Mouse (Mus musculus) cerebellum, adult 11 months (tissue): ENCODE data around the gene Olfr1016.

Source experiments
- DNase-seq: peaks from one replicate; pipeline ENCODE4 v3.0.0; 2022

Olfr1016 gene

DNA sequence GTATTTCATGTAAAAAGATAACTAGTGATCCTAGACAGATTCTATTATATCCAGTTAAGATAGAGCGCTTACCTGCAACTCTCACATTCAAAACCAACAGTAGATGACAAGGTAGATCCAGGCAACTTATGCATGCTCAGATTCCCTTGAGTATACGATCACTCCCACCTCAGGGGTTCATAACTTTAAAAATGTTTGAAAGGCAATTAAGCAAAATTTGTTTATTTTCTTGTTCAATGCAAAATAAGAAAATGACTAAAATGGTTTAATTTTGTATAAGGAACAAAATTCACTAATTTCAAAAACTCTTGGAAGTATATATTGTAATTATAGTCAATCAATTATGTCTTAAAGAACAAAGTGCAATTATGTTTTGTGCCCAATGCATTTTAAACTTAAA lies at the start of gene Olfr1016:
Gene Olfr1016 (minus strand): TSS at position 101 of the 400 bp plus-strand sequence.
- DNase-seq = no peak

DNA sequence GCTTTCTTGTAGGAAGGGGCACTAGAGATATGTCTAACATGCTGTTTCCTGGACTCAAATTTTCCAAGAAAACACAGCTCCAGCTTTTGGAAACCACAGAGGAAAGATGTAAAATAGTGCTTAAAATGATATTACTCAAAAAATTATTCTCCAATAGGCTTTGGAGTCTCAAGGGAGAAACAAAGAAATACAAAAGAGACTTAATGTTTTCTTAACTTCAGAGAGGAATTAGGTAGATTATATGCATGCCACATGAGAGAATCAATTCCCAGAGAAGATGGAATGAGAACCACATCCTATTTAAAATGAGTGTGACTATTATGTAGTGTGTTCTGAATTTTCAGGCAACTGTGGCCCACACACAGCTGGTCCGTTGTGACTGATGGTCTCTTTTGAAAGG lies 44.4 kb upstream of the Olfr1016 start, which contains the start of gene Olfr1020:
Gene Olfr1020 (plus strand): TSS at position 301 of the 400 bp plus-strand sequence.
- DNase-seq = no peak

DNA sequence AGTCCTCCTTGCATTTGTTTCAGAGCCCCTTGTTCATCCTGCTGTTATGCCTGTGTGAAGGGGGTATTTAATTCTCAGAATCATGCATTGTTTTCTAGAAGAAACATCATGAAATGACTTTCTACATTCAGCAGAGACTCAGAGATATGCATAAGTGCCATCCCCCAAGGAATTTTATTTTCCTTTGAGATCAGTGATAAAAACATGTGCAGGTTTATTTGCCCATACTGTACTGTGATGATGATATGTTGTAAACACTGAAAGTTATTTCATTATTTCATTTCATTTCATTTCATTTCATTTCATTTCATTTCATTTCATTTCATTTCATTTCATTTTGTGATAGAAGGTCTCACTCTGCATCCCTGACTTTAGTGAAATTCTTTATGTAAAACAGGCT lies 43.0 kb upstream of the Olfr1016 start, which contains the start of gene Olfr1019:
Gene Olfr1019 (minus strand): TSS at position 101 of the 400 bp plus-strand sequence.
- DNase-seq = no peak

DNA sequence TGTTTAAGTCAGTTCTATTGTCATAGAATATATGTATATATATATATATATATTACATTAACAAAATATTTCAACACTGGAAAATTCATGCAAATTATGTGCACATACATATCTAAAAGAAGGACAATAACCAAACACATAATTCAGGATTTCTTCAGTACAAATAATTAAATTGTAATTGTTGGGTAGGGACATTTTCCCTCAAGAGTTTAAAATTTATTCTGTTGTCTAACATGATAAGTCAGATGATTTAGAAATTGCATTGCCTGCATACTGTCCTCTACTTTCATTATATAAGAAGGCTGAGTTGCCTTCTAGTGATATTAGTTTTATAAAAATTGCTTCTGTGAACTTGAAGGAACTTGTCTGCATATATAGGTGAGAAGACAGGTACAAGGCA lies 15.8 kb upstream of the Olfr1016 start, which contains the start of gene Olfr1018:
Gene Olfr1018 (plus strand): TSS at position 301 of the 400 bp plus-strand sequence.
- DNase-seq = no peak

DNA sequence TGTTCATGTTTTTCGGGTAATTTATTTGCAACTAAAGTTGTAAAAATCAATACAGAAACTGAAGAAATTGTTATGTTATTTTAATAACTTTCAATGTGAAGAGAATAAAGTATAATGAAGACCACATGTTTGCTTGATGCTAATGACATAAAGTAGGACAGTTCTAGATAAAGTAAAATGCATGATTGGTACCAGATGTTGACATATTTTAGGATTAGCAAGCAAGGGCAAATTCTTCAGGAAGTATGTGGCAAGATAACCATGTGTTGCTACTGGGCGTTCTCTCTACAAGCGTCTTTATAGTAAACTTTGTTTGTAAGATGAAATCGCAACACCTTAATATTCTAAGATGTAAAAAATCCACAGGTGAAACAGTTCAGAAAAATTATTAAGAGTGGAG lies 2.2 kb upstream of the Olfr1016 start:
- no peak for DNase-seq

DNA sequence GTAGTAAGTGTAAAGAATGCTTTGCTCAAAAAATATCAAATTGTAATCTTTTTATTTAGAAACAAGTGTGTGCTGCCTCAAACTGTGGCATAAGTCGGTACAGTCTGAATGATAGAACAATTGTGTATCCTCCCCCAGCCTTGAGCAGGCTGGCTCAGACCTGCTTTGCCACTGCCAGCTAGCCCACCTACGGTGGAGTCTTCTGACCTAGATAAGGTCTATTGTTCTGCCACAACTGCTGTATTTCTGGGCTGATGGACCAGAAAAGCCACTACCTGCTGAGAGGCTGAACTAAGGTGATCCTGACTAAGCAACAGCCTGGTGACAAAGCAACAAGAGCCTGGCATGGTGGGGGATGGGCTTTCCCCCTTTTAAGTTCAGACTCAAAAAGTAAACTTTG lies 10.0 kb downstream of the Olfr1016 start:
- DNase-seq = no peak

DNA sequence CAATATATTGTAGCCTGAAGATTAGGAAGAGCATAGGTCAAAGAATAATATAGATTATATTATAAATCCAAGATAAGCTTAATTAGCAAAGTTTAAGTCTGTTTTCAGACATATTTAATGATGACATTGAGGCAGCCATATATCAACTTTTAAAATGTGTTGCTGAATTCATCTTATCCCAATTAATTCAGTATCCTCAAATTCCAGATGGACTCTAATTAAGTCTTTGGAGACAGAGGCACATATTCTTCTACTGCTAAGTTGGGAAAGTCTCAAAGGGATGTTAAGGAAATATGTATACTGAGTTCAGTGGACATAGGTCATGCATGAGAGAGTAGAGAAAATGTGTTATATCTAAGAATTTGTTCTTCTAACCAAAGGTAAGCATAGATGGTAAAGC lies 20.6 kb downstream of the Olfr1016 start, which contains the start of gene Olfr1015:
Gene Olfr1015 (plus strand): TSS at position 301 of the 400 bp plus-strand sequence.
- DNase-seq = no peak

DNA sequence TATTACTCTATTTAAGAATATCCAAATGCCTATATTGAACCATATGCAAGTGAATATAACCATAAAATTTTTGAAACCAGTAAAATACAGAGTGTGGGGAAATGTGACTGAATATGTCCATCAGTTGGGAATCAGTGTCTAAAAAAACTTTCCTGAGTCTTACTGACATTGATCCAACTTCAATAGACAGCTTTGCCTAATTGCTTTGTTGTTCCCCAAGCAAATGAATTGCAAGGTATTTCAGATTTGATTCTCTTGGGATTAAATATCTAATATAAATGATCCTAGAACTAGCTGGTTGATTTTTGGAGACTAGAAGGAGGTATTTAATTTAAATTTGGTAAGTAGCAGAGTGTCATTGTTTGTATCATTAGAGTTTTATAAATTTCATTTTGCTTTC lies 29.9 kb downstream of the Olfr1016 start, which contains the start of gene Olfr1014:
Gene Olfr1014 (plus strand): TSS at position 301 of the 400 bp plus-strand sequence.
- DNase-seq = no peak

DNA sequence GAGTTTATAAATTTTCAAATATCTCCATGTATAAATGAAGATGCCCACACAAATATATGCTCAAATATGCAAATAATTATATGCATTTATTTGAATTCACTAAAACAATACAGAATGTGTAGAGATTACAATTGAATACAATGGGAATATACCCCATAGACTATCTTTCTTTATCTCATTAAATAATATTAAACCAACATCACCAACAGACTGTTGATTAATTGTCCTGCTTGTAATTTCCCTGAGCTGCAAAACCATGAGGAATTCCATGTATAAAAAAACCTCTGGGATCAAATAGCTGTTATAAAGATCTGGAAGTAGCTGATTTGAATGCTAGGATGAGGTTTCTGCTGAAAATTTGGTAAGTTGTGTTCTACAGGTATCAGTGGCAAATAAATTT lies 35.5 kb downstream of the Olfr1016 start, which contains the start of gene Olfr1013:
Gene Olfr1013 (plus strand): TSS at position 301 of the 400 bp plus-strand sequence.
- DNase-seq = no peak

DNA sequence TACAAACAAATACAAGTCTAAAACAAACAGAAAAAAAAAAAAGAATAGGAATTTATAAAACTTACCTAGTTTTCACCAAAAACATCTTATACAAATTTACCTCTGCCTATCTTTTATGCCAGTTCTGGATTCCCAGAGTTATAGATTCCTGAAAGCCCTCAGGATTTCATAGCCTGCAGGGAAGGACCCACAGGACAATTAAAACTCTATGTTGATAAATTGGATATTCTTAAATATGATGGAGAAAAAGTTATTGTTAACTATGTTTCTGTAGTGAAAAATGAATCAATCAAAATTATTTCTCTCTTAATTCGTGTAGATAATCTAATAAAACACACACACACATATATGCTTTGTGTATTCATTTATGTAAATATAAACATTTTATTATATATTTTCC lies 39.7 kb downstream of the Olfr1016 start, which contains the start of gene Olfr1012:
Gene Olfr1012 (minus strand): TSS at position 101 of the 400 bp plus-strand sequence.
- no peak for DNase-seq

DNA sequence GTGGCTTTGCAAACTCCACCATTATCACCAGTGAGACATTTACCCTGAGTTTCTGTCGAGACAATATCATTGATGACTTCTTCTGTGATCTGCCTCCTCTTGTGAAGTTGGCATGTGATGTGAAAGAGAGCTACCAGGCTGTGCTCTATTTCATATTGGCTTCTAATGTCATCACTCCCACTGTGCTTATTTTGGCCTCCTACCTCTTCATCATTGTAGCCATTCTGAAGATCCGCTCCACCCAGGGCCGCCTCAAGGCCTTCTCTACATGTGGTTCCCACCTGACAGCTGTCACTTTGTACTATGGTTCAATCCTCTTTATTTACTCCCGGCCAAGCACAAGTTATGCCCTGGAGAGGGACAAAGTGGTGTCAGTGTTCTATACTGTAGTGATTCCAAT lies 48.5 kb downstream of the Olfr1016 start:
- DNase-seq = no peak
